Mouse (Mus musculus): ENCODE data around the gene Erf. TPM values are rescaled to one million over a fixed set of nuclear protein-coding genes. Genes with fewer than 3 reads are reported as not detected.

The Erf gene
- polyA plus RNA-seq (2016; fragmentation: Nextera tagmentation; extraction: Ambion mirVana), result 10.3 and 13.0 TPM in 2 replicates

- H3K9me3 ChIP-seq, result no peaks in the 10 kb centered on the region
- H3K9ac ChIP-seq, result peak within 1 kb of the TSS; percentile 91
- ATAC-seq (ENCODE audit: low FRiP score), result peak; percentile 77
- peak within 1 kb of the TSS; percentile 85 for H3K4me2 ChIP-seq
- peak within 1 kb of the TSS; percentile 75 for H3K4me3 ChIP-seq (replicated peaks)
- peaks cover 48% of the 10 kb centered on the region for H3K4me1 ChIP-seq
- H3K27me3 ChIP-seq, result no peaks in the 10 kb centered on the region
- H3K27ac ChIP-seq, result peak within 1 kb of the TSS; percentile 96
- WGBS, result under 1% methylated on average over 69 of the region's 81 CpGs
- peaks cover 10% of the 10 kb centered on the region for H3K36me3 ChIP-seq (replicated peaks)
These were observed at the start of gene Erf for GRCm38 (mm10) chr7:25250141-25250972. TSS of gene Erf (minus strand) at chr7:25250761.

GRCm38 (mm10) chr7:25297454-25298325 lies 47.1 kb upstream of the Erf start, which contains the start of gene Pafah1b3:
TSS of gene Pafah1b3 (minus strand) at chr7:25297986.
- Histone ChIP-seq H3K36me3 (replicated peaks) (peaks cover 34% of the 10 kb centered on the region), H3K27me3 (no peaks in the 10 kb centered on the region), H3K4me2 (peak within 1 kb of the TSS; percentile 79), H3K9me3 (no peaks in the 10 kb centered on the region), H3K9ac (peak within 1 kb of the TSS; percentile 91), H3K4me3 (replicated peaks) (peak within 1 kb of the TSS; percentile 86), H3K27ac (peak within 1 kb of the TSS; percentile 98), H3K4me1 (peaks cover 21% of the 10 kb centered on the region)
- peak; percentile 92 for ATAC-seq (ENCODE audit: low FRiP score)
- WGBS, result under 1% methylated on average over 52 of the region's 52 CpGs

GRCm38 (mm10) chr7:25296945-25297453 lies 46.4 kb upstream of the Erf start:
- Histone ChIP-seq H3K9ac (peak overlapping the region; percentile 91), H3K27me3 (no peaks in the 10 kb centered on the region), H3K27ac (peak overlapping the region; percentile 98), H3K4me1 (peaks cover 25% of the 10 kb centered on the region), H3K9me3 (no peaks in the 10 kb centered on the region), H3K4me2 (peak overlapping the region; percentile 79), H3K4me3 (replicated peaks) (peak overlapping the region; percentile 86), H3K36me3 (replicated peaks) (peaks cover 41% of the 10 kb centered on the region)
- WGBS, result under 1% methylated on average over 21 of the region's 21 CpGs
- ATAC-seq (ENCODE audit: low FRiP score), result peak; percentile 49; the same call in 1 of the 2 replicates

GRCm38 (mm10) chr7:25294960-25295722 lies 44.6 kb upstream of the Erf start:
- no peak overlapping the region for H3K9ac ChIP-seq
- WGBS, result 89% methylated on average over 12 of the region's 12 CpGs
- ATAC-seq (ENCODE audit: low FRiP score), result no peak
- no peak overlapping the region for H3K4me3 ChIP-seq (replicated peaks)
- H3K4me2 ChIP-seq, result no peak overlapping the region
- peaks cover 59% of the 10 kb centered on the region for H3K36me3 ChIP-seq (replicated peaks)
- 0 out of 2 replicates have a peak overlapping the region, but pooled peaks have one; percentile 98 for H3K27ac ChIP-seq
- no peaks in the 10 kb centered on the region for H3K27me3 ChIP-seq
- peaks cover 35% of the 10 kb centered on the region for H3K4me1 ChIP-seq
- no peaks in the 10 kb centered on the region for H3K9me3 ChIP-seq

GRCm38 (mm10) chr7:25294495-25294894 lies 43.9 kb upstream of the Erf start:
- H3K27me3 ChIP-seq, result no peaks in the 10 kb centered on the region
- peaks cover 35% of the 10 kb centered on the region for H3K4me1 ChIP-seq
- peaks cover 66% of the 10 kb centered on the region for H3K36me3 ChIP-seq (replicated peaks)
- no peak overlapping the region; the same call in 1 of the 2 replicates for H3K27ac ChIP-seq
- H3K4me3 ChIP-seq (replicated peaks), result no peak overlapping the region
- no peak for ATAC-seq (ENCODE audit: low FRiP score)
- 89% methylated on average over 4 of the region's 4 CpGs for WGBS
- no peak overlapping the region for H3K9ac ChIP-seq
- no peak overlapping the region for H3K4me2 ChIP-seq
- H3K9me3 ChIP-seq, result 0 out of 2 replicates have a peak, but pooled peaks cover 6% of the 10 kb centered on the region

- Histone ChIP-seq H3K27ac (peak overlapping the region; percentile 5; the same call in 1 of the 2 replicates), H3K36me3 (replicated peaks) (peaks cover 78% of the 10 kb centered on the region), H3K4me2 (no peak overlapping the region), H3K4me3 (replicated peaks) (no peak overlapping the region), H3K9me3 (0 out of 2 replicates have a peak, but pooled peaks cover 7% of the 10 kb centered on the region), H3K4me1 (peaks cover 32% of the 10 kb centered on the region), H3K27me3 (no peaks in the 10 kb centered on the region), H3K9ac (no peak overlapping the region)
- ATAC-seq (ENCODE audit: low FRiP score), result no peak
- 79% methylated on average over 10 of the region's 10 CpGs for WGBS
These were observed 42.7 kb upstream of the Erf start for GRCm38 (mm10) chr7:25293191-25293739.

GRCm38 (mm10) chr7:25292107-25292506 lies 41.5 kb upstream of the Erf start:
- WGBS, result 66% methylated on average over 7 of the region's 7 CpGs
- peaks cover 90% of the 10 kb centered on the region for H3K36me3 ChIP-seq (replicated peaks)
- no peak overlapping the region for H3K4me3 ChIP-seq (replicated peaks)
- 0 out of 2 replicates have a peak, but pooled peaks cover 7% of the 10 kb centered on the region for H3K9me3 ChIP-seq
- no peak for ATAC-seq (ENCODE audit: low FRiP score)
- H3K9ac ChIP-seq, result peak overlapping the region; percentile 17; the same call in 1 of the 2 replicates
- no peak overlapping the region for H3K27ac ChIP-seq
- H3K4me1 ChIP-seq, result peaks cover 29% of the 10 kb centered on the region
- H3K27me3 ChIP-seq, result no peaks in the 10 kb centered on the region
- H3K4me2 ChIP-seq, result no peak overlapping the region

- peak; percentile 13; the same call in 1 of the 2 replicates for ATAC-seq (ENCODE audit: low FRiP score)
- H3K4me3 ChIP-seq (replicated peaks), result no peak overlapping the region
- H3K4me1 ChIP-seq, result peaks cover 20% of the 10 kb centered on the region
- H3K9ac ChIP-seq, result no peak overlapping the region
- H3K36me3 ChIP-seq (replicated peaks), result peaks cover 99% of the 10 kb centered on the region
- H3K9me3 ChIP-seq, result 0 out of 2 replicates have a peak, but pooled peaks cover 7% of the 10 kb centered on the region
- H3K27me3 ChIP-seq, result no peaks in the 10 kb centered on the region
- 90% methylated on average over 2 of the region's 2 CpGs for WGBS
- 0 out of 2 replicates have a peak overlapping the region, but pooled peaks have one; percentile 21 for H3K27ac ChIP-seq
- H3K4me2 ChIP-seq, result no peak overlapping the region
These were observed 40.4 kb upstream of the Erf start for GRCm38 (mm10) chr7:25290911-25291310.

GRCm38 (mm10) chr7:25290463-25290862 lies 39.9 kb upstream of the Erf start:
- H3K36me3 ChIP-seq (replicated peaks), result peaks cover 99% of the 10 kb centered on the region
- H3K4me3 ChIP-seq (replicated peaks), result no peak overlapping the region
- no peaks in the 10 kb centered on the region for H3K27me3 ChIP-seq
- WGBS, result 100% methylated on average over 1 of the region's 1 CpGs
- ATAC-seq (ENCODE audit: low FRiP score), result no peak
- peaks cover 20% of the 10 kb centered on the region for H3K4me1 ChIP-seq
- 0 out of 2 replicates have a peak, but pooled peaks cover 7% of the 10 kb centered on the region for H3K9me3 ChIP-seq
- no peak overlapping the region for H3K27ac ChIP-seq
- H3K9ac ChIP-seq, result no peak overlapping the region
- no peak overlapping the region for H3K4me2 ChIP-seq

- Histone ChIP-seq H3K4me3 (replicated peaks) (no peak overlapping the region), H3K36me3 (replicated peaks) (peaks cover 99% of the 10 kb centered on the region), H3K27me3 (no peaks in the 10 kb centered on the region), H3K4me1 (peaks cover 25% of the 10 kb centered on the region), H3K9ac (no peak overlapping the region), H3K9me3 (0 out of 2 replicates have a peak, but pooled peaks cover 7% of the 10 kb centered on the region), H3K4me2 (no peak overlapping the region), H3K27ac (no peak overlapping the region)
- no peak for ATAC-seq (ENCODE audit: low FRiP score)
- 95% methylated on average over 3 of the region's 3 CpGs for WGBS
These were observed 39.4 kb upstream of the Erf start for GRCm38 (mm10) chr7:25289925-25290324.

GRCm38 (mm10) chr7:25288721-25289120 lies 38.2 kb upstream of the Erf start:
- H3K9ac ChIP-seq, result no peak overlapping the region
- H3K4me2 ChIP-seq, result no peak overlapping the region
- ATAC-seq (ENCODE audit: low FRiP score), result no peak
- WGBS, result 87% methylated on average over 3 of the region's 3 CpGs
- peaks cover 37% of the 10 kb centered on the region for H3K4me1 ChIP-seq
- 0 out of 2 replicates have a peak, but pooled peaks cover 7% of the 10 kb centered on the region for H3K9me3 ChIP-seq
- no peak overlapping the region for H3K27ac ChIP-seq
- no peaks in the 10 kb centered on the region for H3K27me3 ChIP-seq
- peaks cover 90% of the 10 kb centered on the region for H3K36me3 ChIP-seq (replicated peaks)
- H3K4me3 ChIP-seq (replicated peaks), result no peak overlapping the region
